Mouse (Mus musculus): ENCODE measurements at regions not wholly inside any gene's neighbourhood (a gene's known extent, or its start where the extent isn't known, plus 50 kb on each side); places are given as distances from the start of the nearest gene placed in this dataset.

GRCm38 (mm10) chr4:64570666-64571065, 523.9 kb upstream of the Tnc start:
- dilution Hi-C loops (cut with MboI; ENCODE audit: extremely low pct_ligation_motif_present, extremely low pct_unique_long_range_greater_than_20kb, low sequenced_read_pairs): no loop called here
- in situ Hi-C loops (cut with MboI; ENCODE audit: low pct_ligation_motif_present, low pct_unique_long_range_greater_than_20kb, low sequenced_read_pairs): no loop called here
- H3K4me2 ChIP-seq (ENCODE audit: insufficient read depth, low read depth, poor library complexity, severe bottlenecking): no peak overlapping the region
- no peak for DNase-seq (ENCODE audit: extremely low read depth)
- no peaks in the 10 kb centered on the region for H3K27me3 ChIP-seq (replicated peaks)
- H3K79me2 ChIP-seq (replicated peaks; ENCODE audit: control insufficient read depth, extremely low read depth, insufficient read depth, poor library complexity, severe bottlenecking): no peaks in the 10 kb centered on the region
- no peak overlapping the region for H3K9ac ChIP-seq (ENCODE audit: insufficient read depth, low read depth)
- TF ChIP-seq ELF1 (IDR thresholded peaks at IDR 0.05; ENCODE audit: low read depth, low read length): no peak
- no peak for TF ChIP-seq RAD21 (IDR thresholded peaks at IDR 0.05; ENCODE audit: low read depth, low read length)
- TF ChIP-seq NRF1 (IDR thresholded peaks at IDR 0.05; ENCODE audit: low read depth, low read length): no peak
- TF ChIP-seq MYC (IDR thresholded peaks at IDR 0.05; ENCODE audit: low read depth, low read length): no peak
- no peak for TF ChIP-seq USF1 (IDR thresholded peaks at IDR 0.05; ENCODE audit: low read depth, low read length)
- TF ChIP-seq BHLHE40 (IDR thresholded peaks at IDR 0.05; ENCODE audit: low read depth, low read length): no peak
- TF ChIP-seq CHD1 (IDR thresholded peaks at IDR 0.05; ENCODE audit: low read depth, low read length): no peak
- no peak for TF ChIP-seq PAX5 (IDR thresholded peaks at IDR 0.05; ENCODE audit: low read length)
- no peaks in the 10 kb centered on the region; a peak in 1 of 4 replicates for H3K4me1 ChIP-seq (ENCODE audit: control insufficient read depth in 1 of 2, insufficient read depth in 2 of 2)
- H3K9me3 ChIP-seq (replicated peaks; ENCODE audit: low read length): no peaks in the 10 kb centered on the region
- no peaks in the 10 kb centered on the region for H3K36me3 ChIP-seq (replicated peaks in 1 of 2; ENCODE audit: control insufficient read depth in 1 of 2, insufficient read depth in 1 of 2, low read length in 1 of 2)
- no peak overlapping the region for H3K27ac ChIP-seq (ENCODE audit: insufficient read depth, low read depth)
- H3K4me3 ChIP-seq (replicated peaks in 1 of 3; ENCODE audit: low read depth in 2 of 3, low read length in 2 of 3, poor library complexity in 1 of 3): no peak overlapping the region

GRCm38 (mm10) chr4:64575901-64576300, 529.1 kb upstream of the Tnc start:
- H3K9ac ChIP-seq (ENCODE audit: insufficient read depth, low read depth): no peak overlapping the region
- H3K4me3 ChIP-seq (replicated peaks in 1 of 3; ENCODE audit: low read depth in 2 of 3, low read length in 2 of 3, poor library complexity in 1 of 3): no peak overlapping the region
- no peak for TF ChIP-seq CHD1 (IDR thresholded peaks at IDR 0.05; ENCODE audit: low read depth, low read length)
- no peak for TF ChIP-seq SMC3 (IDR thresholded peaks at IDR 0.05; ENCODE audit: low read depth, low read length)
- no peak for TF ChIP-seq TCF12 (IDR thresholded peaks at IDR 0.05; ENCODE audit: low read depth, low read length)
- TF ChIP-seq ELF1 (IDR thresholded peaks at IDR 0.05; ENCODE audit: low read depth, low read length): no peak
- no peak for TF ChIP-seq ETS1 (conservative IDR thresholded peaks at IDR 0.05; ENCODE audit: low read depth, low read length)
- no peak for TF ChIP-seq CTCF (conservative IDR thresholded peaks at IDR 0.05 in 1 of 2, IDR thresholded peaks at IDR 0.05 in 1 of 2; ENCODE audit: low read depth in 2 of 2, low read length in 2 of 2)
- no peak for TF ChIP-seq POLR2AphosphoS2 (IDR thresholded peaks at IDR 0.05; ENCODE audit: low read depth, low read length)
- no peak for TF ChIP-seq JUN (IDR thresholded peaks at IDR 0.05; ENCODE audit: insufficient read depth, low read depth, low read length)
- no peak for TF ChIP-seq RAD21 (IDR thresholded peaks at IDR 0.05; ENCODE audit: low read depth, low read length)
- no peak for TF ChIP-seq ZNF384 (IDR thresholded peaks at IDR 0.05; ENCODE audit: low read depth, low read length)
- no peak for TF ChIP-seq GABPA (IDR thresholded peaks at IDR 0.05; ENCODE audit: insufficient replicate concordance, low read depth, low read length)
- H3K36me3 ChIP-seq (replicated peaks in 1 of 2; ENCODE audit: control insufficient read depth in 1 of 2, insufficient read depth in 1 of 2, low read length in 1 of 2): no peaks in the 10 kb centered on the region
- no peaks in the 10 kb centered on the region for H3K9me3 ChIP-seq (replicated peaks; ENCODE audit: low read length)
- no peak overlapping the region for H3K4me2 ChIP-seq (ENCODE audit: insufficient read depth, low read depth, poor library complexity, severe bottlenecking)
- H3K79me2 ChIP-seq (replicated peaks; ENCODE audit: control insufficient read depth, extremely low read depth, insufficient read depth, poor library complexity, severe bottlenecking): no peaks in the 10 kb centered on the region
- dilution Hi-C loops (cut with MboI; ENCODE audit: extremely low pct_ligation_motif_present, extremely low pct_unique_long_range_greater_than_20kb, low sequenced_read_pairs): no loop called here
- H3K27ac ChIP-seq (ENCODE audit: insufficient read depth, low read depth): no peak overlapping the region
- in situ Hi-C loops (cut with MboI; ENCODE audit: low pct_ligation_motif_present, low pct_unique_long_range_greater_than_20kb, low sequenced_read_pairs): no loop called here
- no peak for DNase-seq (ENCODE audit: extremely low read depth)
- no peaks in the 10 kb centered on the region for H3K27me3 ChIP-seq (replicated peaks)
- no peaks in the 10 kb centered on the region; a peak in 1 of 4 replicates for H3K4me1 ChIP-seq (ENCODE audit: control insufficient read depth in 1 of 2, insufficient read depth in 2 of 2)
